Mouse (Mus musculus) lung, adult 2 months (tissue): Measurements from ENCODE around the gene Gp5.

Source experiments
- CTCF ChIP-seq: fragments of 200-500 bp; IDR thresholded peaks from 2 replicates; pipeline ENCODE4 v1.5.1; 2011; ENCODE audit warnings: mild to moderate bottlenecking, low read length, control low read depth; ENCODE audit not compliant: insufficient read depth
- POLR2A ChIP-seq: fragments of 200-500 bp; IDR thresholded peaks from 2 replicates; pipeline ENCODE4 v1.6.1; 2011; ENCODE audit warnings: low read depth, mild to moderate bottlenecking, control low read depth, low read length, borderline replicate concordance; ENCODE audit errors: extremely low read depth

DNA sequence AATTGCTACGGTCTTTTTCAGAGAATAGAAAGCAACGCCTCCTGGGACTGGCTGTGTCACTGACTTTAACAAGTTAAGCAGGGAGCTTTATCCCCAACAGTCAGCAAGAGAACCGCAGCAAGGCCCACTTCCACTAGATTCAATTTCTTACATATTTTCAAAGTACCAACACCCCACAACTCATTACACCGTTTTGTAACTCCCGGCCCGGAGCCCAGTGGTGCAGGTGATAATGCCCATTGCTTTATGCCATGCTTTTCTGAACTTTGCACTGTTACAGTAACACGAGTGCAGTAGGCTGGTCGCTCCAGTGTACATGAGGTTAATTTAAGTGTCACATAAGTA lies 436 bp downstream of the Gp5 start:
- TF ChIP-seq CTCF (no peak), POLR2A (no peak)
